Mouse (Mus musculus): ENCODE data around the gene Smtn. TPM values are rescaled to one million over a fixed set of nuclear protein-coding genes. Genes with fewer than 3 reads are reported as not detected.

Gene Smtn
- total RNA-seq, 2 experiments from 2014 or later, result 17.0 TPM

GRCm38 (mm10) chr11:3527766-3528165, 12.6 kb downstream of the Smtn start:
- DNase-seq (ENCODE audit: low spot score in 2 of 2), result no peak

DNA sequence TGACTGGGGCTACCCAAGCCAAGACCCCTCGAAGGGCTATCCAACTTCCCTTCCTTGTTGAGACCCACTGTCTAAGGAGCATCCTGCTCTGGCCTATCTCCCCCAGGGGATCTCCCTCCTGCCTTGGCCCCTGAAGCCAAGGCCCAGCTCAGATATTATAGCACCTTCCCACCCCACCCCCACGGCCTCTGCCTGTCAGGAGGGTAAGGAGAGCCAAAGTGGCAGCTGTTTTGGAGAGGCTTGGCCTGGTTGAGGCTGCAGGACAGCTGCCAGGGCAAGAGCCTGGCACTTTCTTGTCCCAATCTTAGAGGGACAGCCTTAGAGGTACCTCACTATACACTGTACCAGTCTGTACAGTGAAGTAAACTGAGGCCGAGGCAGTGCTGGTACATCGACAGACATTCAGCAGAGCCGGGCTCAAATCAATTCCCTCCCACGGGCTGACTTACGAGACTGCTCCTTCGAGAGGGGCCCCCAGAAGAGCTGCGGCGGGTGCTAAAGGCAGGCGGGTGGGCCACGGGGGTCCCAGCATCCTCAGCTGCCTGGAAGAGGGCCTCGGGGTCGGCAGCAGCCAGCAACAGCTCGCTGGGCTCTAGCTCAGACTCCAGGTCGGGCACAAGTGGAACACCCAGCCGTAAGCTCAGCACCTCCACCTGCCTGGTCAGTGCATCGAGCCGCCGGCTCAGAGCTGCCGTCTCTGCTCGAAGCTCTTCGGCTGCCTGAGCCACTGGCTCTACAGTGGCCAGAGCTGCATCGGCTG, 13.3 kb downstream of the Smtn start:
- no peak for DNase-seq (ENCODE audit: low spot score in 2 of 2)

- no peak for DNase-seq (ENCODE audit: low spot score in 2 of 2)
Measured at GRCm38 (mm10) chr11:3526207-3526606, 14.2 kb downstream of the Smtn start.

DNA sequence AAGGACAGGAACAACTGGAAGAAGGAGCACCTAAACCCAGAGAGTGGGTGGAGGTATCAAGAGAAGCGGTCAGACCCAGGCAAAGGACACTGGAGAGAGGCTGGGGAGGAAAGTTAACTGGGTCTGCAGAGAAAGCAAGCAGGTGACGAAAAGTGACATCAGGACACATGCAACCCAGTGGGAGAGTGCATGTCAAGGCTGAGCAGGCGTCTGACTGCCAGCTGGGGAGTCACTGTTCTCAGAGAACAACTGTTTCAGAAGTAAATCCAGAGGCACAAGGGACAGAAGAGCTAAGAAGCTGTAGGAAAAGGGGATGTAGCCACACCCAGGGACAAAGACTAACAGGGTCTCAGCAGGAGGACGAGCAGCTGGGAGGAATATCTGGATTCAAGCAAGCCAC, 14.9 kb downstream of the Smtn start:
- DNase-seq (ENCODE audit: low spot score in 2 of 2), result no peak

DNA sequence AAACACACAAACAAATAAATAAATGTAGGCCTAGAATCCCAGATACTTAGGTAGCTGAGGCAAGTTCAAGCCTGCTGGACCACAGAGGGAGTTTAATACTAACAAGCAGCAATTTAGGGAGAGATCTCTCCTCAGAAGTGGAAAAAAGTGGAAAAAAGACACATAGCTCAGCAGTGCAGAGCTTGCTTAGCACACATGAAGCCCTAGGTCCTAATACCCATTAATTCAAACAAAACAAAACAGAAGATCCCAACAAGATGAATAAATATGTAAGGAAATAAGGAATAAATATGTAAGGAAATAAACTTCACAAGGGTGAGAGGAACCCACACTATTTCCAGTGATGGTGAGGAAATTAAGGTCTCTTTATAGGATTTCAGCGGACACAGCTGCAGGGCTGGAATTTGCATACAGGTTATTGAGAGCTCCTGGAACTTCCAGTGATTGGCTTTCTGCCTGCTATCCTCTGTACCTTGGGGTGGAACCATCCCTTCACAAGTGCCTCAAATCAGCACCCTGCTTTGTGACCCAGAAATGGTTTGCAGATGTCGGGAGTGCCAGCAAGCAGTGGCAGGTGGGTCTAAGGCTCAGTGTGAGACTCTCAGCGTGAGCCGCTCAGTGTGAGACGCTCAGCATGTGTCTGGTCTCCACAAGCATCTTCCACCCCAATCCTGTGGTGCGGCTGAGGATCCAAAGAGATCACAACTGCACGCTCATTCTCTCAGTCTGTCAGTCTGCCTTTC, 16.4 kb downstream of the Smtn start:
- no peak for DNase-seq (ENCODE audit: low spot score in 2 of 2)

DNA sequence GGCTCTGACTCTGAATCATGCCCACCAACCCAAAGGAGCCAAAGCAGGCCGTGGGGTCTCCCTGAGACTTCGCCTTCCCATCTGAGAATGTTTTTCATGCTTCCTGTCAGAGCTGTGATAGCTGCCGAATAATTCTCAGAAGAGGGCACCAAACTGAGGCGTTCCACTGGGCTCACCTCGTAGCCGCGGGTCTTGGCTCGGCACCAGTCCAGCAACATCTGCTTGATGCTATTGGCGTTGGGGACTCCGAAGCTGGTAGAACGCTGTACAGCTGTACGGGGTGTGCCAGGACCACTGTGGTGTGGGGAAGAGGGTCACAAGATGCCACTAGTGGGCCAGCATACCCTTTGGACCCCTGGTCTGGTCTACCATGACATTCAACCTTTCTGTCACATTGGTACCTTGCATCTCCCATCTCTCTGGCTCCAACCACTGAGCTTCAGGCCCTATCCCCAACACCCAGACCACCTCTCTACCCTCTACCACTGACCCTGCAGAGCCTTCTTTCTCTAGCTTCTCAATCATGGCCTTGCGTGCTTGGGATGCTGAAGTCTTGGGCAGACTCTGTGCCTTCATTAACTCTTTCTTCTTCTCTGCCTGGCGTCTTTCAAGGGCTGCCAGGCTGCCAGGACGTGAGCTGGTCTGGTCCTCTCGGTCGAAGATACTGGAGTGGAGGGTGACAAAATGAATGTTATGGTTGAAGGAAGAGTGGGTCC, 18.0 kb downstream of the Smtn start:
- no peak for DNase-seq (ENCODE audit: low spot score in 2 of 2)

GRCm38 (mm10) chr11:3521339-3522224, 18.8 kb downstream of the Smtn start:
- DNase-seq (ENCODE audit: low spot score in 2 of 2), result no peak

DNA sequence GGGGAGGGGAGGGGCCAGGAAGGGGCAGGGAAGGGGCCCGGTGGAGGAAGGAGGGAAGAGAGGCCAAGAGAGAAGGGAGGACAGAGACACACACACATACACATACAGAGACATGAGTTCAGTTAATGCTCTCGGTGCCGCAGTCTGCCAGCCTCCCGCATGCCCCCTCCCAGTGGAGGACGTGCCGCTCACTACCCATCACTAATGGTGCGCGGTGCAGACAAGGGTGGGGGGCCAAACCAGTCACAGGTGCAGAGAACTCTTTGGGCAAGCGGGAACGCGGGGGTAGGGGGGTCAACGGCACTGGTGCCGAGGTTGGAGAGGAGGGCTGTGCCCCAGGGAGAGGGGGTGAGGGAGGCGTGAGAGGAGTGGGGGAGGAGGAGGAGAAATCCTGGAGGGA, 19.5 kb downstream of the Smtn start:
- DNase-seq (ENCODE audit: low spot score in 2 of 2), result no peak

DNA sequence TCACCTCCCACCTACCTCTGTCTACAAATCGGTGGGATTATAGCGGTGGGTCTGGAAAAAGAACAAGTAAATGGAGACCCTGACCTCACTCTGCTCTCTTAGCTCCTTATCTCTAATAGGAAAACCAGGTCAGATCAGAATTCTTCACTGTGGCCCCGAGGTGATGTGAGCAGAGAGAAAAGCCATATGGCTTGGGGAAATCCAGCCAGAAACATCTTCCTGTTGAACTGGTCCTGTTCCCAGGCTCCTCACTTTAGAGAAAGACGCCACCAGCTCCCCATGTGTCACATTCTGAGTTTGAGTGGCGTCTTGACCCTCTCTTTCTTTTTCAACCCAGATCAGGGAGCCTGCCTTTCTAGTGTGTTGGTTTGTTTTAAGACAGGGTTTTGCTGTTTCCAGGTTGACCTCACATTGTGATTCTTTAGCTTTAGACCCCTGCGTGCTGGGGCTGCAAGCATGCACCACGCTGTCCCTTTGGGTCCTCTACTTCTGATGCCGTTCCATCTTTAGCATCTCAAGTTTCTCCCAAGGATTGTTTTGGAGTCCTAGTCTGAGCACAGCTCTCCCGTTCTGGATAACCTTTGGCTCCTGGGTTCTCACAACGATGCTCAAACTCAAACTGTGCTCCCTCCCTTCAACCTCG, 20.5 kb downstream of the Smtn start:
- no peak for DNase-seq (ENCODE audit: low spot score in 2 of 2)

GRCm38 (mm10) chr11:3519051-3519726, 21.2 kb downstream of the Smtn start:
- DNase-seq (ENCODE audit: low spot score in 2 of 2), result no peak

- DNase-seq (ENCODE audit: low spot score in 2 of 2), result no peak
Measured at GRCm38 (mm10) chr11:3517846-3518732, 22.3 kb downstream of the Smtn start.

DNA sequence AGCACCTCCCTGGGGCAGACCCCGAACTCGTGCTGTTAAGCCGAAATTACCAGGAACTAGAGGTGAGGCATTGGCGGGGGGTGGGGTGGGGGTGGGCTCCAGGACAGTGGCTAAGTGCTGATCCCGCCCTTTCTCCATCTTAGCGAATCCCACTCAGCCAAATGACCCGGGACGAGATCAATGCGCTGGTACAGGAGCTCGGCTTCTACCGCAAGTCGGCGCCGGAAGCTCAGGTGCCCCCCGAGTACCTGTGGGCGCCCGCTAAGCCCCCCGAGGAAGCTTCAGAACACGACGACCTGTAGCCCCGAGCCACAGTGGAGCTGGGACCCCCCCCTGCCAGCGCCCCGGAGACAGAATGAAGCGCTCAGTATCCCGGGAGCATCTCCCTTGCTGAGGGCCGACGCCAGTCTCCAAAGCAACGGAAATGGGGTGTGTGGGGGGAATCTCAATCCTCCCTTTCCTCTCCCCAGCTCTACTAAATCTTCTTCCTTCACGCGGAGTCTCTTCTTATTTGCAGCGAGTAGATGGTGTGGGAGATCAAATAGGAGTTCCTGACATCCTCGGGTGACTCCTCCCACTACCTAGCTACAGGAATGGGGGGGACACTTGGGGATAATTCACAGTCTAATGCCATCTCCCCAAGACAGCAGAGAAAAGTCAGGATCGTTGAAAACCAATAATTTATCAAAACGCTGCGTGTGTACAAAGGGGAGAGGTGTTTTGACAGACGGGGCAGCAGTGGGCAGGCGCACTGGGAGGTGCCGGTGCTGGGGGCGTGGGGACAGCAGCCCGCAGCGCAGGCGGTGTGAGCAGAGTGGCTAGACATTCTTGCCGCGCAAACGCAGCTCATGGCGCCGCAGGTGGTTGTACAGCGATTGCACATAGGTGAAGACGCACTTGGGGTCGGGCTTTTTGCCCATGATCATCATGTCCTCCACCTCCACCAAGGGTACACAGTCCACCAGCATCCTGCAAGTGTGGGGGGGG, 23.3 kb downstream of the Smtn start:
- no peak for DNase-seq (ENCODE audit: low spot score in 2 of 2)

- no peak for DNase-seq (ENCODE audit: low spot score in 2 of 2)
Measured at GRCm38 (mm10) chr11:3516121-3516520, 24.3 kb downstream of the Smtn start.

DNA sequence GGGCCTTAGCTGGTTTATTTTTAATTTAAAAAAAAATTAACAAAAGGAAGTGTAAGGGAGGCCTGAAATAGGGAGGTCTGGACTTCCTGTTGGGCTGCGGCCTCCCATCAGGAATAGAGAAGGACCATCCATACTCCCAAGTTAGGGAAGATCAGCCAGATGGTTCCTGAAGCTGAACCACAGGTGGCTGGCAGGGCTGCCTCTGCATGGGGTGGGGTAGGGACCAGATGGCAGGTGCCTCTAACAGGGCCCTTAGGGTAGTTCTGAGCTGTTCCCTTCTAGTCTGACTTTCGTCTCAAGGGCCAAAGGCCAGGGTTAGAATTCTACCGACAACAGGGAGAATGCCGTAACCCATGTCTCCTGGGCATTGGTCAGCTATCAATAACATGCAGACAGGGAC, 24.8 kb downstream of the Smtn start:
- DNase-seq (ENCODE audit: low spot score in 2 of 2), result no peak

- no peak for DNase-seq (ENCODE audit: low spot score in 2 of 2)
Measured at GRCm38 (mm10) chr11:3515216-3515615, 25.2 kb downstream of the Smtn start.

- peak; percentile 93 to 94 for DNase-seq (ENCODE audit: low spot score in 2 of 2)
Measured at GRCm38 (mm10) chr11:3514529-3515054, 25.8 kb downstream of the Smtn start, which contains the start of gene Selenom. Gene Selenom, plus strand, starts transcription at chr11:3514684.

- DNase-seq (ENCODE audit: low spot score in 2 of 2), result no peak
Measured at GRCm38 (mm10) chr11:3513291-3513690, 27.1 kb downstream of the Smtn start.
